Mouse (Mus musculus) kidney, adult 8-10 months (tissue): ENCODE measurements at regions not wholly inside any gene's neighbourhood (a gene's known extent, or its start where the extent isn't known, plus 50 kb on each side); places are given as distances from the start of the nearest gene placed in this dataset.
"Not testable (repeated sequence)": the region's sequence is repeated elsewhere in the genome, so short reads cannot be mapped to it uniquely, and the experiment has no call there.

ENCODE experiments used
- DNase-seq, 2 experiments: peaks; one replicate each; pipeline ENCODE4 v3.0.0; 2022

DNA sequence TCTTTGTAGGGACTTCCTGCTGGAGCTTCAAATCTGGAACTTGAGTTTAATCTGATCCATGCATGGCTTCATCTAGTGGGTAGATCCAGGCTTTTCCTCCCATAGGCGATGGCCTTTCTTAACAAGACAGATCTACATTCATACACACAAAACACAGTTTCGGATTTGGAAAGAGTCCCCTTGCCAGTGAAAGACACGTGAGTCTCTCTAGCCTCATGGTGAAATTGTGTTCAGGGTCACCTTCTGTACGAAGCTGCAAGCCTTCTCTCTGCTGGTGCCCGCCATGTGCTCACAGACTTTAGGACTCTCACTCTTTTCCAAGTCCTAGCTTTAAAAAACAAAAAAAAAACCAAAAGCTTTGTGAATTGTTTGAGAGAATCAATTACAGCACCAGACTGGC lies 51.4 kb upstream of the Dlx2 start:
- DNase-seq: no peak

- DNase-seq: no peak
Measured at GRCm38 (mm10) chr2:71598368-71598767, 51.8 kb upstream of the Dlx2 start.

- DNase-seq: peak; percentile 78 to 87
Measured at GRCm38 (mm10) chr2:71598778-71599177, 52.2 kb upstream of the Dlx2 start.

- no peak for DNase-seq
Measured at GRCm38 (mm10) chr2:71600213-71600612, 53.7 kb upstream of the Dlx2 start.

GRCm38 (mm10) chr2:71600999-71601398 lies 54.4 kb upstream of the Dlx2 start:
- DNase-seq: no peak

DNA sequence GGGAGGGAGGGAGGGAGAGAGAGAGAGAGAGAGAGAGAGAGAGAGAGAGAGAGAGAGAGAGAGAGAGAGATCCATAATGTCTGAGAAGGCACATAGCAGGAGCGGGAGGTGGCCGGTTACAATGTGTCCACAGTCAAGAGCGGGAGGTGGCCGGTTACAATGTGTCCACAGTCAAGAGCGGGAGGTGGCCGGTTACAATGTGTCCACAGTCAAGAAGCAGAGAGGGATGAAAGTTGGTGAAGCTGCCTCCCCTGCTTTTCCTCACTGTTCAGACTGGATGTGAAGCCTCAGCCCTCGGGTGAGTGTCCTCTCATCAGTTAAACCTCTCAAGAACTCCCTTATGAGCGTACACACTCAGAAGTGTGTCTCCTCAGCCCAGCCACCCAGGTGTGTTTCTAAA lies 57.2 kb upstream of the Dlx2 start:
- DNase-seq: not testable (repeated sequence)

GRCm38 (mm10) chr2:71605606-71606005 lies 59.1 kb upstream of the Dlx2 start:
- DNase-seq: no peak

DNA sequence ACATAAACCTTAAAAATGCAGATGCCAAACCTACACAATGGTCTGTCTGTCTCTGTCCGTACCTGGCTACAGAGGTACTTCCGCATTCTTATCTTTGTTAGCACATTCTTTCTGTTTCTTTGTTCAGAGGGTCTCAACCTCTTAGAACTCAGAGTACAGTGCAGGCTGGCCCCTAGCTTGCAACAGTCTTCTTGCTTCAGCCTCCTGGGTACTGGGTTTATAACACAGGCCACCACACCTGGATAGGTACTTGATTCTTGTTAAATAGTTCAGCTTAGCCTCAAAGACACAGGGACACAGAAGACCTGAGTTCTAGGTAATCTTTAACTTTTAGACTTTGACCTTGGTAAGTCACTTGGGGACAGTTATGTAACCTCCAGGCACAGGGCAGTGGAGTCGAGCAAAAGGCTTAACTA lies 60.5 kb upstream of the Dlx2 start:
- DNase-seq: peak; percentile 60 to 86

GRCm38 (mm10) chr2:71613216-71613615 lies 66.7 kb upstream of the Dlx2 start:
- no peak for DNase-seq

DNA sequence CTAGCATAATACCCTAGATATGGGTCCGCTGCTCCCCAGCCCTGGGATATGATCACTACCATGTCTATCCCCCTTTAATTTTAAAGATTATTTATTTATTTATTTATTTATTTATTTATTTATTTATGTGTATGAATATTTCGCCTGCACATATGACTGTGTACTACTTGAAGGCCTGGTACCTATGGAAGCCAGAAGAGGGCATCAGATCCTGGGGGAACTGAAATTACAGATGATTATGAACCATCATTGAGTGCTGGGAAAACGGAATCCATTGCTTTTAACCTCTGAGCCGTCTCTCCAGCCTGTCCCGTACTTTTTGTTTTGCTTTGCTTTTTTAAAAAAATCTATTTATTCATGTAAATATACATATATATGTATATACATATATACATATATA lies 70.0 kb upstream of the Dlx2 start:
- DNase-seq: no peak

- DNase-seq: no peak
Measured at GRCm38 (mm10) chr2:71621458-71621857, 74.9 kb upstream of the Dlx2 start.

- no peak for DNase-seq
Measured at GRCm38 (mm10) chr2:71622532-71623099, 76.1 kb upstream of the Dlx2 start.

DNA sequence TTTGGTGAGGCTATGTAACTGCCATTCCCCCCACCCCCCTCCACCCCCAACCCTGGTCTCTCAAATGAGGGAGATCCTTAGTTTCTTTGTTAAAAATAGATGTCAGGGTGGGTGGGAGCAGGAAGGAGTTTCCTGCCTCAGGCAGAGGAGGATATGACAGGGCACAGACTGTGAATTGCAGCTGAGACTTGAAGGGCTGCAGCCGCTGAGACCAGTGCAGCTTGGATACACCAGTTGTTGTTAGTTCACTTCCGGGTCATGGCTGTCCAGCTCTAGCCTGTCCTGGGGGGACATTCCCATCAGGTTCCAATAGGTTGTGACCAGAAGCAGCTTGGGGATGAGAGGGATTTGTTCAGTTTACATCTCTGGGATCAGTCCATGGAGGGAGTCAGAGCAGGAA lies 76.6 kb upstream of the Dlx2 start:
- no peak for DNase-seq

DNA sequence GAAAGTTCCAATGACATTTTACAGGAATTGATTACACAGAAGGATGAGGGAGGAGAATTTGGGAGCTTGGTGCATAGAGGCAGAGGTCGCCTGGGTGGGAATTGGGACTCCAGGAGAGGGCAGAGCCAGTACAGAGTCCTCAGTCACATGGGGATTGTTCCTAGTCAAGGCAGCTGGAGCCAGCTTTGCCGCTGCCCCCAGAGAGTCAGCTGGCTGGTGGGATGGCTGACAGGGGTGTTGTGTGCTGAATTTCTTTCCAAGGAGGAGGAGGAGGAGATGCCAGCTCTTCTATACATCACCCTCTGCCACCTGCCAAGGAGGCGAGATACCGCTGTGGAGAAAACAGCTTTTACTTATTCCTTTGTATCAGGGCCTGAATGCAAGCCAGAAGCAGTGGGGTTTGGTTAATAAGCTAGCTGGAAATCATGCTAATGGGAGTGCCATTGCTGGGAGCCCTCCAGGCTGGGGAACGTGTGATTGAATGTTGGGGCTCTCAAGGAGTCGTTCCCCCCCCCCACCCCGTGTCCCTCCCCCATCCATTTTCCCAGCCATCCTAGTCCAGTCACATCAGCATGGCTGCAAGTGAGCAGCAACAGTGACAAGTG lies 78.8 kb upstream of the Dlx2 start:
- no peak for DNase-seq

DNA sequence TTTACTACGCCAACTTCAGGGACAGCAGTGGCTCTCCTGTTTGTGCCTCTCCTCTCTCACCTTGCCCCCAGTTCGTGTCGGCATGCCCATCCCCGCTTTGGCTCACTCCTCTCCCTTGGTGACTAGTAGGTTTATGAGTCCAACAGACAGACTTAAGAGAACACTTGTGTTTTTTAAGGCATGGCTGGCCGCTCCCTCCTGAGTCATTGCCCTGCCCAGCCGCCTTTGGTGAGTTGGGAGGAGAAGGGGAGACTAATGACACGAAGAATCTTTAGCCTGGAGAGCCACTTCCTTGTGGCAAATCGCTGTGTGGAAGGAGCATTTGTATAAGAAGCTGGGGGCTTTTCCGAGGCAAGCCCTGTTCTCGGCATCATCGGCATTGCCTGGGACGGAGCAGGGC lies 79.8 kb upstream of the Dlx2 start:
- DNase-seq: no peak

DNA sequence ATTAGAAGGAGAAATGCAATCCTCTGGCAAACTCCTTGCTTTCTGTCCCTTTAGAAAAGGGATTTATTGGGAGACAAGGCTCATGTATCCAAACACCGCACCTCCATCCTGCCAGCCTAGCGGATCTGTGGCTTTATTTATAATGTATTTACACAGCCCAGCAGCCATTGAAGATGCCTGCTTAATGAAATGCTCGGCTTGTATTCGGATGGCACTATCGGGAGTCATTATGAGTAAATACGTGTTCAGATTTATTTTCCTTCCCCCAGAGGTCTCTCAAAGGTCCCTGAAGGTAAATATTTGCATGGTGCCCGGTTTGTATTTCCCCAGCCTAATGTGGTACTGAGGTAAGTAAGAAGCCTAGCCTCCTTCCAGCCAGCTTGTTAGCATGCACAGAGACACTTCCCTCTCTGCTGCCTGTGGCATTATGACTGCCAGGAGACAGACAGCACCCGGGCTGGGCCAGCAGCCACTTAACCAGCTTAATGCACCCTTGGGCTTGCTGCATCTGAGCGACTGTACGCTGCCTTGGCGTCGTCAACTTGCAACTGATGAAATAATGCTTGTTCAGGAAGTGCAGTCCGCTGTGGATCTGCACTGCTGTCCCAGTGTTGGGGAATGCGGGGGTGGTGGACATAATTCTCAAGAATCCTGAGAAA lies 80.7 kb upstream of the Dlx2 start:
- DNase-seq: no peak

GRCm38 (mm10) chr2:71628821-71629220 lies 82.3 kb upstream of the Dlx2 start:
- no peak for DNase-seq

DNA sequence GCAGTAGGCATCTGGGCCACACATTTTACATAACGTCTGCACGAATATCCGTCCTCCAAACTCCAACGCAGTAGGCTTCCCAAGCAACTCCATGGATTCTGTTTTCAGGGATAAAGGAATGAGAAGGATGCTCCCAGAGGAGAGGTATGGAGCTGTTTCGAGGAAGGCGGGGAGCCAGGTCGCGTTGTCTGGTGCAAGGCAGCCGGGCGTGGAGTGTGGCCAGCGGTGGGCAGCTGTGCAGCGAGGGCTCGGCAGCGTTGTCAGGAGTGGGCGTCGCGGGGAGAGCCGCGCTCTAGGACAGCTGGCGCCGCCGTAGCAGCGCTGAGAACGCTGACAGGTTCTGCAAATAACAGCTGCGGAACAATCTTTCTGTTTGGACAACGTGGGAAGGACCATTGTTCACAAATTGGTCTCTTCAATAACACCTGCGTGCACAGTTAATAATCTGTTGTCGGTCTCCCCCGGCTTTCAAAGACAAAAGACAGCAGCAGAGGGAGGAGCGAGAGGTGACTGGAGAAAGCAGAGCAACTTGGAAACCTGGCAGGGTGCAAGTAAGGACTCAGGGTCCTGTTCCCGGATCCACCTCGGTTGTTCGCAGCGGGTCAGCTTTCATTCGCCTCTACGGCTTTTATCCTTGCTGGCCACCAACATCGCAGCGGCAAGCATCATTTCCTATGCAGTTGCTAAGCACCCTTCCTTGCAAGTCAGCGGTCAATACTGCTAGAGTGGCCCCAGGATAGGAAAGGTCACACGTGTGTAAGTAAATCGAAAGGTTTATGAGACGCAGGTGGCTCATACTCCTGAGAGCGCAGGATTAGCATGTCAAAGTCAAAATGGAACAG lies 83.0 kb upstream of the Dlx2 start:
- no peak for DNase-seq

- no peak for DNase-seq
Measured at GRCm38 (mm10) chr2:71630143-71630463, 83.5 kb upstream of the Dlx2 start.

DNA sequence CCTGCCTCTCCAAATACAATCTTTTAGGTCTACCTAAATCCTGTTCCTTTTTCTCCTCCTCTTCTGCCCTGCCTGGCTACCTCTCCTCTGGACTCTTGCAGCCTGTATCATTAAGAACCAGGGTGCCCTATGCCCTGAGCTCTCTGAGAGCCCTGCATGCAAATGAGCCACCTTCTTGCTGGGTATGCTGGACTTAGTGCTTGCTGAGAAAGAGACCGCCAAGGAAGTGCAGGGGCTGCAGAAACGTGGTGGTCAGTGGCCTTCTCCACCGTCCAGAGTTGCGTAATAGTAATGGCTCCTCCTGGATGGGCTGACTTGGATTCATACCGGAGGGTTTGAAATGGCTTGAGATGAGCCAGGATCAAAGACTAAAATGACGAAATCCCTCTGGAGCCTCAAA lies 86.9 kb upstream of the Dlx2 start:
- DNase-seq: peak in 1 of 2 experiments; percentile 63

GRCm38 (mm10) chr2:71634471-71634870 lies 87.9 kb upstream of the Dlx2 start:
- DNase-seq: no peak

DNA sequence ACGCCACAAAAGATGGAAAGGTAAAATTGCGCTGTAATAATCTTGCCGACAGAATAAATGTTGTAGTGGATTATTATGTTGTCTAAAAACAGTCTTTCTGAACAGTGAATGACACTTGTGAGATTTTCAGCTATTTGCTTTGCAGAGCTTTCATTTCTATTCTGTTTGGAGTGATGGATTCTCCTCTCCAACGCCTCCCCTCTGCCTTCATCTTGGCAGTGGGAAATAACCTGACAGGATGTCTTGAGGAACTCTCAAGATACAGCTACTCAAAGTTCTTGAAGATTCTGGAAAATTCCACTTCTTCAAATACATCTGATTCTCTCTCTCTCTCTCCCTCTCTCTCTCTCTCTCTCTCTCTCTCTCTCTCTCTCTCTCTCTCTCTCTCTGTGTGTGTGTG lies 89.6 kb upstream of the Dlx2 start:
- no peak for DNase-seq

GRCm38 (mm10) chr2:71636590-71636989 lies 90.0 kb upstream of the Dlx2 start:
- DNase-seq: no peak

DNA sequence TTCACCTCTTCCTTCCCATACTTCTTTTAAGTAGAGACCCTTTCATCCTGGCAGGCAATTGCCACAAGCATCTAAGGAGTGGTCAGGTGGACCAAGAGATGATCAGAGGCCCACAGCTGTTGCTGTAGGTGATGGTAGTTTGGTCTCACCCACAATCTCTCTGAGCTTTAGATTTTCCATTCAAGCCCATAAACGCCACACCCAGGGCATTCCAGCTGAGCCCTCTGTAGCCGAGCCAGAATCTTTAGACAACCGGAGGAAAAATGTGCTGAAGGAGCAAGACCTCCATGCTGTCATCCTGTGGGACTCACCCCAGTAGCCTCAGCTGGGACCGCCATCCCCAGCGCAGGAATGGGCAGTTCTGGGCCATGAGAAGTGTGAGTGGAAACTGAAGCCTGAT lies 93.7 kb upstream of the Dlx2 start:
- no peak for DNase-seq
